Mouse (Mus musculus) bone marrow, adult 2 months (tissue): ENCODE data around the gene Ccdc153. TPM values are rescaled to one million over a fixed set of nuclear protein-coding genes. Genes with fewer than 3 reads are reported as not detected.
A peak's percentile ranks its signal among the peaks of the same experiment; 100 is the strongest.

Experiments
- H3K27ac ChIP-seq: fragments of 200-500 bp; 2 replicates; pipeline ENCODE4 v1.5.1; 2012; ENCODE audit warnings: low read depth, mild to moderate bottlenecking, control low read depth, inconsistent platforms, low read length; ENCODE audit not compliant: control insufficient read depth, poor library complexity, insufficient read depth
- H3K4me1 ChIP-seq: fragments of 200-500 bp; 2 replicates; pipeline ENCODE4 v1.6.1; 2011; ENCODE audit warnings: low read length; ENCODE audit not compliant: control insufficient read depth, insufficient read depth
- H3K4me3 ChIP-seq: fragments of 200-500 bp; replicated peaks from 2 replicates; pipeline ENCODE3; 2011; ENCODE audit warnings: mild to moderate bottlenecking, low read depth, low read length, control low read depth; ENCODE audit not compliant: control insufficient read depth
- CTCF ChIP-seq: fragments of 200-500 bp; IDR thresholded peaks from 2 replicates; pipeline ENCODE4 v1.5.1; 2011; ENCODE audit warnings: low read length, control low read depth; ENCODE audit not compliant: control insufficient read depth, insufficient read depth
- POLR2A ChIP-seq: fragments of 200-500 bp; IDR thresholded peaks from 2 replicates; pipeline ENCODE4 v1.6.1; 2011; ENCODE audit warnings: low read depth, mild to moderate bottlenecking, control low read depth, low read length, borderline replicate concordance; ENCODE audit not compliant: control insufficient read depth
- WGBS: fragments of 180-500 bp; shearing (Covaris S2); methylation state at CpG from one replicate; pipeline ENCODE4 v1.1.7; 2018; 5-methylcytosine and 5-hydroxymethylcytosine counted together
- polyA plus RNA-seq: library from polyadenylated mRNA; stranded (reverse); fragments of >200 nt; gene quantifications from 2 replicates; pipeline ENCODE4 v1.2.4, GENCODE M21; 2011; ENCODE audit warnings: low replicate concordance; ENCODE audit not compliant: missing spikeins, insufficient read depth, insufficient read length

The Ccdc153 gene
- polyA plus RNA-seq, 1 experiment = 1.4 TPM

DNA sequence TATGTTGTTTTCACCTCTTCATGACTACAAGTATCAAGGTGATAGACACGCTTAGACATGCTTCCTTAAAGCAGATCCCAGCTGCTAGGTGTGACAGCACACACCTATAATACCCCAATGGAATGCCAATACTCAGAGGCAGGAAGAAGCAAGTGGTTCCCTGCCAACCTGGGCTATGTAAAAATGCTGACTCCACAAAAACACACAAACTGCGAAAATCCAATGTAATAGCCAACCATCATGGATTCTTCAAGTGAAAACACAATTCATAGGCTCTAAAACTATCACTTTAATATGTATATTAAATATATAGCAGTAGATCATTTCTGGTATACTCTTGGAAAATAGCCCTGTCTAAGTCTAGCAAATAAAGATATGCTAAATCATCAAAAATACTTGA lies 32.6 kb upstream of the Ccdc153 start:
- TF ChIP-seq POLR2A = no peak
- TF ChIP-seq CTCF = no peak
- H3K4me1 ChIP-seq = peaks cover 1% of the 10 kb centered on the region; the same call in 1 of the 2 replicates
- WGBS = 78% methylated on average over 2 of the region's 2 CpGs

DNA sequence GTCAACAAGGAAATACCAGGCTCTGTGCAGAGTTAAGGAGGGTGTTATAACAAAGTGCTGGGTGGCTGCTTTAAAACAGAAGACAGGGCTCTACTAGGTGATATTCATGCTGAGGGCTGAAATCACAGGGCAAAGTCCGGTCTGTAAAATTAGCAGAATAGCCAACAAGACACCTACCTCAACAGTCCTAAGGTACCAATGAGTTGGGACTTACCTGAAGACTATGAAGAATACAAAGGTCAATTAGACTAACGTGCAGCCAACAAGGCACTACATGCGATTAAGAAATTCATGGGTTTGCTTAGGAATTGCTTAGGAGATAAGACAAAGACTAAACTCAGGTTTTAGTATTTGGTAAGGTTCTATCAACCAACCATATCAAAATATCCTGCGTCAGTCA lies 31.1 kb upstream of the Ccdc153 start:
- Histone ChIP-seq H3K4me3 (no peak overlapping the region), H3K4me1 (peaks cover 3% of the 10 kb centered on the region; the same call in 1 of the 2 replicates), H3K27ac (no peak overlapping the region)
- 90% methylated on average over 4 of the region's 4 CpGs for WGBS
- TF ChIP-seq POLR2A (no peak), CTCF (no peak)

More for the DNA sequence above, 32.6 kb upstream of the Ccdc153 start:
- Histone ChIP-seq H3K27ac (no peak overlapping the region), H3K4me3 (no peak overlapping the region)

GRCm38 (mm10) chr9:44212406-44212805 lies 28.1 kb upstream of the Ccdc153 start:
- peaks cover 3% of the 10 kb centered on the region; the same call in 1 of the 2 replicates for H3K4me1 ChIP-seq
- WGBS = 94% methylated on average over 4 of the region's 4 CpGs
- H3K4me3 ChIP-seq = no peak overlapping the region
- TF ChIP-seq CTCF = no peak
- TF ChIP-seq POLR2A = no peak
- no peak overlapping the region for H3K27ac ChIP-seq

DNA sequence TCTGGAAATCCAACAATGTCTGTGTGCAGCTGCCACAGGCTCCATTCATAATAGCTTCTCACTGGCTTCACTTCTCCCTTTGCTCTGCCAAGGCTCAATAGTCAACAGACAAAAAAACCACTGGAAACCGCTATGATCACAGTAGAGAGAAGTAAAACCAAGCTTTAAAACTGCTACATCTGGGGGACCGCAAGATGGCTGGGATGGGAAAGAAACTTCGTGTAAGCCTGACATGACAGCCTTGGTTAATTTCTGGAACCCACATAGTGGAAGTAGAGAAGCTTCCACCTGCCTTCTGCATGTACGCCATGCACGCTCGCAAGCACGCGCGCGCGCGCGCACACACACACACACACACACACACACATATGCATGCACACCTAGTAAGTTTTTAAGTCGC lies 26.9 kb upstream of the Ccdc153 start:
- Histone ChIP-seq H3K4me1 (peaks cover 1% of the 10 kb centered on the region; the same call in 1 of the 2 replicates), H3K4me3 (no peak overlapping the region), H3K27ac (no peak overlapping the region; the same call in 1 of the 2 replicates)
- 35% methylated on average over 14 of the region's 14 CpGs for WGBS
- TF ChIP-seq POLR2A (no peak), CTCF (no peak)

- TF ChIP-seq CTCF = no peak
- TF ChIP-seq POLR2A = no peak
- Histone ChIP-seq H3K4me3 (no peak overlapping the region), H3K27ac (no peak overlapping the region), H3K4me1 (peaks cover 5% of the 10 kb centered on the region)
- 24% methylated on average over 6 of the region's 6 CpGs for WGBS
Measured at GRCm38 (mm10) chr9:44225993-44226392, 14.5 kb upstream of the Ccdc153 start.

DNA sequence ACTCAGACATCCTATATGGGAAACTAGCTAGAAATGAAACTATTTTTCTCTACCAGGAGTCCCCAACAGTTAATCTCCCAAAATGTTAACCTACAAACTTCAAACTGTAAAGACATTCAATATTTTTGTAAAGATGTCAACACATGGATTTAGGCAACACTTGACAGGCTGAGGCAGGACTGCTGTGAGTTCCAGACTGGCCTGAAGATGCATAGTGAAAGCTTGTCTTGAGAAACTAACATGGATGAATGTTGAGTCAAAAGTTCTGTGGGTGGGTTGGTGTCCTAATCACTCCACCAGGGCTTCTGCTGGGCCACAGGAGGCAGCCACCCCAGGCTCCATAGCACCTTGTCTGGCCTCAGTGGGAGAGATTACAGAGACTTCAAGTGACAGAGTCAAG lies 8.9 kb upstream of the Ccdc153 start:
- Histone ChIP-seq H3K4me1 (peaks cover 5% of the 10 kb centered on the region; the same call in 1 of the 2 replicates), H3K27ac (peak overlapping the region; percentile 76), H3K4me3 (peak overlapping the region; percentile 29)
- TF ChIP-seq POLR2A (no peak), CTCF (no peak)

GRCm38 (mm10) chr9:44233021-44233801 lies 7.3 kb upstream of the Ccdc153 start:
- Histone ChIP-seq H3K27ac (peak overlapping the region; percentile 95), H3K4me3 (peak overlapping the region; percentile 99), H3K4me1 (peaks cover 5% of the 10 kb centered on the region; the same call in 1 of the 2 replicates)
- under 1% methylated on average over 39 of the region's 40 CpGs for WGBS
- no peak for TF ChIP-seq POLR2A
- no peak for TF ChIP-seq CTCF

GRCm38 (mm10) chr9:44233802-44234478 lies 6.5 kb upstream of the Ccdc153 start, which contains the start of gene Cbl:
TSS of gene Cbl (minus strand) at chr9:44234049.
- peak within 1 kb of the TSS; percentile 95 for H3K27ac ChIP-seq
- H3K4me1 ChIP-seq = peaks cover 5% of the 10 kb centered on the region; the same call in 1 of the 2 replicates
- TF ChIP-seq CTCF (peak; percentile 95), POLR2A (peak; percentile 47)
- peak within 1 kb of the TSS; percentile 99 for H3K4me3 ChIP-seq
- WGBS = under 1% methylated on average over 76 of the region's 76 CpGs
